Mouse (Mus musculus): ENCODE measurements around the gene Ccdc61.

- TF ChIP-seq POLR2A (IDR thresholded peaks at IDR 0.05; ENCODE audit: insufficient read depth, low read depth, low read length): no peak
- TF ChIP-seq EP300 (IDR thresholded peaks at IDR 0.05; ENCODE audit: insufficient read depth, low read depth, low read length): no peak
Observed at GRCm38 (mm10) chr7:18878691-18879090, 31.5 kb downstream of the Ccdc61 start.
